Mouse (Mus musculus) CD4-positive, CD25-positive, alpha-beta regulatory T cell, adult 4 months (primary cell): ENCODE data around the gene Eif3k. TPM values are rescaled to one million over a fixed set of nuclear protein-coding genes. Genes with fewer than 3 reads are reported as not detected.

Source experiments
- ATAC-seq: one replicate; pipeline ENCODE4 v1.8.0; 2017
- polyA plus RNA-seq, 2 experiments: library from polyadenylated mRNA; unstranded; fragments of 100-300 nt; shearing (Covaris generic); gene quantifications; one replicate each; pipeline ENCODE4 v1.2.1; 2017

Gene Eif3k
- polyA plus RNA-seq, 2 experiments from 2014 or later = 656 to 763 TPM

GRCm38 (mm10) chr7:28933825-28934224 lies 47.8 kb downstream of the Eif3k start:
- ATAC-seq = no peak

- no peak for ATAC-seq
Measured at GRCm38 (mm10) chr7:28932421-28933041, 49.1 kb downstream of the Eif3k start.

- ATAC-seq = no peak
Measured at GRCm38 (mm10) chr7:28931695-28932039, 50.0 kb downstream of the Eif3k start.

- no peak for ATAC-seq
Measured at GRCm38 (mm10) chr7:28931032-28931694, 50.5 kb downstream of the Eif3k start.

- ATAC-seq = no peak
Measured at GRCm38 (mm10) chr7:28930320-28931031, 51.2 kb downstream of the Eif3k start.

- ATAC-seq = no peak
Measured at GRCm38 (mm10) chr7:28929381-28929780, 52.3 kb downstream of the Eif3k start.

- ATAC-seq = no peak
Measured at GRCm38 (mm10) chr7:28926172-28926571, 55.5 kb downstream of the Eif3k start.

- no peak for ATAC-seq
Measured at GRCm38 (mm10) chr7:28925317-28925716, 56.3 kb downstream of the Eif3k start.

GRCm38 (mm10) chr7:28924802-28925201 lies 56.9 kb downstream of the Eif3k start:
- ATAC-seq = no peak

- no peak for ATAC-seq
Measured at GRCm38 (mm10) chr7:28923865-28924291, 57.8 kb downstream of the Eif3k start.

- ATAC-seq = no peak
Measured at GRCm38 (mm10) chr7:28922606-28923005, 59.1 kb downstream of the Eif3k start.

GRCm38 (mm10) chr7:28921722-28922465 lies 59.8 kb downstream of the Eif3k start:
- no peak for ATAC-seq

Other genes starting within 250 kb of the Eif3k start
- 10 to 100 TPM; 66.3 to 68.5 TPM for gene Mrps12, start 240.0 kb downstream of the Eif3k start, polyA plus RNA-seq
- 10 to 100 TPM in 1 of 2 experiments, 1 to 10 TPM in 1; 8.5 to 11.7 TPM for gene Sars2, start 239.9 kb downstream of the Eif3k start, polyA plus RNA-seq
- gene Ccer2, start 225.7 kb downstream of the Eif3k start, polyA plus RNA-seq = not detected
- 100 to 1,000 TPM in 1 of 2 experiments, 10 to 100 TPM in 1; 96.8 to 128 TPM for gene Sirt2, start 215.1 kb downstream of the Eif3k start, polyA plus RNA-seq
- gene Nfkbib, start 214.4 kb downstream of the Eif3k start, polyA plus RNA-seq = 10 to 100 TPM; 54.3 to 56.8 TPM
- gene Rinl, start 192.9 kb downstream of the Eif3k start, polyA plus RNA-seq = 100 to 1,000 TPM; 197 to 273 TPM
- 100 to 1,000 TPM; 181 to 326 TPM for gene Hnrnpl, start 173.3 kb downstream of the Eif3k start, polyA plus RNA-seq
- gene Ech1, start 156.6 kb downstream of the Eif3k start, polyA plus RNA-seq = 100 to 1,000 TPM; 198 to 237 TPM
- 10 to 100 TPM; 28.0 to 57.1 TPM for gene Lgals4, start 148.0 kb downstream of the Eif3k start, polyA plus RNA-seq
- gene Lgals7, start 118.0 kb downstream of the Eif3k start, polyA plus RNA-seq = 1 to 10 TPM; 1.1 to 1.6 TPM
- not detected for gene Capn12, start 100.4 kb downstream of the Eif3k start, polyA plus RNA-seq
- 100 to 1,000 TPM in 1 of 2 experiments, 10 to 100 TPM in 1; 82.6 to 106 TPM for gene Actn4, start 19.5 kb downstream of the Eif3k start, polyA plus RNA-seq
- gene Map4k1, start 186 bp upstream of the Eif3k start, polyA plus RNA-seq = 100 to 1,000 TPM in 1 of 2 experiments, 10 to 100 TPM in 1; 93.7 to 171 TPM
- gene Ryr1, start 143.3 kb upstream of the Eif3k start, polyA plus RNA-seq = under 1 TPM in 1 of 2 experiments, not detected in 1; 0.05 TPM
- 1 to 10 TPM; 1.1 to 3.2 TPM for gene Rasgrp4, start 153.0 kb upstream of the Eif3k start, polyA plus RNA-seq
- gene Fam98c, start 174.4 kb upstream of the Eif3k start, polyA plus RNA-seq = 1 to 10 TPM; 8.3 to 9.4 TPM
- not detected for gene Ggn, start 188.3 kb upstream of the Eif3k start, polyA plus RNA-seq
- under 1 TPM in 1 of 2 experiments, not detected in 1; 0.42 TPM for gene Spred3, start 188.5 kb upstream of the Eif3k start, polyA plus RNA-seq
- gene Psmd8, start 198.8 kb upstream of the Eif3k start, polyA plus RNA-seq = 100 to 1,000 TPM; 163 to 175 TPM
- gene Catsperg1, start 232.2 kb upstream of the Eif3k start, polyA plus RNA-seq = under 1 TPM; 0.44 to 0.56 TPM